Mouse (Mus musculus): ENCODE measurements around the gene Myh13.

- TF ChIP-seq POLR2A (IDR thresholded peaks at IDR 0.05; ENCODE audit: borderline replicate concordance, extremely low read depth, insufficient read depth, insufficient read length, poor library complexity, severe bottlenecking) (no peak), CTCF (IDR thresholded peaks at IDR 0.05; ENCODE audit: borderline replicate concordance, extremely low read depth, insufficient read depth, insufficient read length) (no peak)
These were observed 5.1 kb downstream of the Myh13 start for GRCm38 (mm10) chr11:67326536-67326935.
